Mouse (Mus musculus) neural tube, embryonic 13.5 days (tissue): ENCODE measurements around the gene Tnrc18. TPM values are rescaled to one million over a fixed set of nuclear protein-coding genes. Genes with fewer than 3 reads are reported as not detected.
A peak's percentile ranks its signal among the peaks of the same experiment; 100 is the strongest.

Experiments
- ATAC-seq: fragments of 200-750 bp; cut with Nextera tagmentation; 2 replicates; pipeline ENCODE4 v1.8.0; 2017; ENCODE audit warnings: low read depth, mild to moderate bottlenecking, moderate TSS enrichment, moderate library complexity
- H3K27ac ChIP-seq: fragments of 300-500 bp; sonication (generic); replicated peaks from 2 replicates; pipeline ENCODE4 v1.5.1; 2015; ENCODE audit warnings: moderate library complexity, mild to moderate bottlenecking, inconsistent platforms
- H3K27me3 ChIP-seq: fragments of 300-500 bp; sonication (generic); 2 replicates; pipeline ENCODE4 v1.6.1; 2015; ENCODE audit warnings: mild to moderate bottlenecking, inconsistent platforms
- H3K36me3 ChIP-seq: fragments of 300-500 bp; sonication (generic); 2 replicates; pipeline ENCODE4 v1.6.1; 2015; ENCODE audit warnings: mild to moderate bottlenecking, inconsistent platforms
- H3K4me1 ChIP-seq: fragments of 300-500 bp; sonication (generic); replicated peaks from 2 replicates; pipeline ENCODE4 v1.6.1; 2015; ENCODE audit warnings: inconsistent platforms
- H3K4me2 ChIP-seq: fragments of 300-500 bp; sonication (generic); 2 replicates; pipeline ENCODE4 v1.6.1; 2015; ENCODE audit warnings: inconsistent platforms, mild to moderate bottlenecking, moderate library complexity
- H3K4me3 ChIP-seq: fragments of 300-500 bp; sonication (generic); 2 replicates; pipeline ENCODE4 v1.5.1; 2015; ENCODE audit warnings: mild to moderate bottlenecking, inconsistent platforms
- H3K9ac ChIP-seq: fragments of 300-500 bp; sonication (generic); 2 replicates; pipeline ENCODE4 v1.6.1; 2015; ENCODE audit warnings: moderate library complexity, mild to moderate bottlenecking, inconsistent platforms
- H3K9me3 ChIP-seq: fragments of 300-500 bp; sonication (generic); 2 replicates; pipeline ENCODE4 v1.6.1; 2016; ENCODE audit warnings: inconsistent platforms
- WGBS: fragments of 180-500 bp; shearing (Covaris S2); methylation state at CpG from one replicate; pipeline ENCODE4 v1.1.7; 2015; 5-methylcytosine and 5-hydroxymethylcytosine counted together
- polyA plus RNA-seq: library from polyadenylated mRNA; unstranded; fragments of >200 nt; fragmentation: Nextera tagmentation; extraction: Ambion mirVana; gene quantifications from 2 replicates; pipeline ENCODE4 v1.2.1, GENCODE M21; 2015

Tnrc18 gene
- polyA plus RNA-seq = 30.3 and 31.1 TPM in 2 replicates

- peak within 1 kb of the TSS; percentile 97 for H3K4me3 ChIP-seq
- peak within 1 kb of the TSS; percentile 99 for H3K4me2 ChIP-seq
- H3K4me1 ChIP-seq = peaks cover 17% of the 10 kb centered on the region
- ATAC-seq = peak; percentile 71
- WGBS = under 1% methylated on average over 55 of the region's 56 CpGs
- H3K9me3 ChIP-seq = no peaks in the 10 kb centered on the region
- peak within 1 kb of the TSS; percentile 100 for H3K27ac ChIP-seq
- no peaks in the 10 kb centered on the region for H3K36me3 ChIP-seq
- H3K27me3 ChIP-seq = no peaks in the 10 kb centered on the region
- H3K9ac ChIP-seq = peak within 1 kb of the TSS; percentile 100
These were observed at the start of gene Tnrc18 for GRCm38 (mm10) chr5:142817524-142818434. Tnrc18 (minus strand) TSS chr5:142817662.

GRCm38 (mm10) chr5:142857763-142858229 is 40.3 kb upstream of the Tnrc18 start:
- Histone ChIP-seq H3K9me3 (peaks cover 3% of the 10 kb centered on the region; the same call in 1 of the 2 replicates), H3K36me3 (no peaks in the 10 kb centered on the region), H3K4me2 (peak overlapping the region; percentile 20; the same call in 1 of the 2 replicates), H3K9ac (peak overlapping the region; percentile 19; the same call in 1 of the 2 replicates), H3K27ac (peak overlapping the region; percentile 78), H3K4me1 (peaks cover 13% of the 10 kb centered on the region), H3K27me3 (no peaks in the 10 kb centered on the region), H3K4me3 (no peak overlapping the region)
- peak; percentile 70 for ATAC-seq
- WGBS = 23% methylated on average over 16 of the region's 16 CpGs

DNA sequence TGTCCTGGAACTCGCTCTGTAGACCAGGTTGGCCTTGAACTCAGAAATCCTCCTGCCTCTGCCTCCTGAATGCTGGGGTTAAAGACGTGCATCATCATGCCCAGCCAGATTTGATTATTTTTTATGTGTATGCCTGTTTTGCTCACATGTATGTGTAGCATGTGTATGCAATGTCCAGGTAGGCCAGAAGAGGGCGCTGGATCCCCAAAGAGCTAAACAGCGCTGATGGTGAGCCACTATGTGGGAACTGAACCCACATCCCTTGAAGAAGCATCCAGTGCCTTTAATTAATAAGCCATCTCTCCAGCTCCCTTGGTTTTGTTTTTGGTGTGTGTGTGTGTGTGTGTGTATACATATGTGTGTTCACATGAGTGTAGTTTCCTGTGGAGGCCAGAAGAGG is 38.9 kb upstream of the Tnrc18 start:
- H3K9ac ChIP-seq = no peak overlapping the region
- no peak overlapping the region for H3K4me3 ChIP-seq
- no peaks in the 10 kb centered on the region for H3K36me3 ChIP-seq
- H3K4me1 ChIP-seq = peaks cover 9% of the 10 kb centered on the region
- ATAC-seq = no peak
- H3K9me3 ChIP-seq = peaks cover 3% of the 10 kb centered on the region; the same call in 1 of the 2 replicates
- no peak overlapping the region for H3K4me2 ChIP-seq
- 75% methylated on average over 4 of the region's 4 CpGs for WGBS
- no peak overlapping the region for H3K27ac ChIP-seq
- H3K27me3 ChIP-seq = no peaks in the 10 kb centered on the region

DNA sequence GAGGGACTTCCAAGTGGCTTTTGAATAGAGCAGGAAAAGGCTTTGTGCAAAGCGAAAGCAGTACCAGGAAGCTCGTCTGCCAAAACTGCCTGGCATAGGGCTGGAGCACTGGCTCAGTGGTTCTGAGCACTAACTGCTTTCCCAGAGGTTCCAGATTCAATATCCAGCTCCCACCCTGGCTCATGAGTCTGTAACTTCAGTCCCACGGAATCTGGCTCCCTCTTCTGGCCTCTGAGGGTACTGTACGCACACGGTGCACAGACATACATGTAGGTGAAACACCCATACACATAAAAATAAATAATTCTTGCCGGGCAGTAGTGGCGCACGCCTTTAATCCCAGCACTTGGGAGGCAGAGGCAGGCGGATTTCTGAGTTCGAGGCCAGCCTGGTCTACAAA is 37.4 kb upstream of the Tnrc18 start:
- no peak overlapping the region for H3K27ac ChIP-seq
- H3K4me3 ChIP-seq = no peak overlapping the region
- H3K9ac ChIP-seq = no peak overlapping the region
- H3K4me1 ChIP-seq = peaks cover 9% of the 10 kb centered on the region
- no peaks in the 10 kb centered on the region for H3K27me3 ChIP-seq
- WGBS = 80% methylated on average over 10 of the region's 10 CpGs
- no peak overlapping the region for H3K4me2 ChIP-seq
- ATAC-seq = no peak
- H3K36me3 ChIP-seq = no peaks in the 10 kb centered on the region
- peaks cover 3% of the 10 kb centered on the region; the same call in 1 of the 2 replicates for H3K9me3 ChIP-seq

- Histone ChIP-seq H3K27me3 (no peaks in the 10 kb centered on the region), H3K27ac (no peak overlapping the region), H3K36me3 (no peaks in the 10 kb centered on the region), H3K9me3 (peaks cover 3% of the 10 kb centered on the region; the same call in 1 of the 2 replicates), H3K4me2 (no peak overlapping the region), H3K4me3 (no peak overlapping the region), H3K4me1 (peaks cover 9% of the 10 kb centered on the region), H3K9ac (no peak overlapping the region)
- no peak for ATAC-seq
- WGBS = 79% methylated on average over 6 of the region's 6 CpGs
These were observed 36.1 kb upstream of the Tnrc18 start for GRCm38 (mm10) chr5:142853585-142853984.

- H3K27me3 ChIP-seq = no peaks in the 10 kb centered on the region
- H3K4me2 ChIP-seq = no peak overlapping the region
- no peak for ATAC-seq
- no peaks in the 10 kb centered on the region for H3K36me3 ChIP-seq
- no peak overlapping the region for H3K4me3 ChIP-seq
- 63% methylated on average over 5 of the region's 5 CpGs for WGBS
- no peak overlapping the region for H3K9ac ChIP-seq
- no peaks in the 10 kb centered on the region for H3K4me1 ChIP-seq
- no peak overlapping the region for H3K27ac ChIP-seq
- H3K9me3 ChIP-seq = peaks cover 3% of the 10 kb centered on the region; the same call in 1 of the 2 replicates
These were observed 34.2 kb upstream of the Tnrc18 start for GRCm38 (mm10) chr5:142851681-142852049.

DNA sequence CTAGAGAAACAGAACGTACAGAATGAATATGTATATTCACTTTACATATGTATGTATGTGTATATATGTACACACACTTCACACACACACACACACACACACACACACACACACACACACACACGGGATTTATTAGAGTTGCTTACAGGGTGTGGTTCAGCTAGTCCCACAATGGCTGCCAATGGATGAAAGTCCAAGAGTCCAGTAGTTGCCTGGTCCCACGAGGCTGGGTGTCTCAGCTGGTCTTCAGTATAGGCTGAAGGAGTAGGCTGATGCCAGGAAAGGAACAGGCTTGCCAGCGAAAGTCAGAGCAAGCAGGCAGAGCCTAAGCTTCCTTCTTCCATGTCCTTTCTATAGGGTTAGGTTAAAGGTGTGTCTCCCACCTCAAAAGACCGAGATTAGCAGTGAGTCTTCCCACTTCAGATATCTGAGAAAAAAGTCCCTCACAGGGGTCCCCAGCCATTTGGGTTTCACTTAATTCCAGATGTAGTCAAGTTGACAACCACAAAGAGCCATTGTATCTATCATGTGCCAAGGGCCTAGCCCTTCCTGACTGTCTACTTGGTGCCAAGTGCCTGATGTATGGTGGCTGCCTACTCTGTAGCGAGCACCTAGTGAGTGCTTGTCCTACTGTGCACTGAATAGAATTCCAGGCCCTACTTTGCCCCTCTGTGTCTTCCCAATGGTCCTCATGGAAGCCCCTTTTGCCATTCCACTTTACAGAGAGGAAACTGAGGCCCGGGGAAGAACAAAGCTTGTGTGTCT is 33.6 kb upstream of the Tnrc18 start:
- WGBS = 80% methylated on average over 7 of the region's 7 CpGs
- Histone ChIP-seq H3K27ac (no peak overlapping the region), H3K4me1 (no peaks in the 10 kb centered on the region), H3K4me2 (no peak overlapping the region), H3K4me3 (no peak overlapping the region), H3K27me3 (no peaks in the 10 kb centered on the region), H3K9ac (no peak overlapping the region), H3K9me3 (no peaks in the 10 kb centered on the region), H3K36me3 (no peaks in the 10 kb centered on the region)
- no peak for ATAC-seq

GRCm38 (mm10) chr5:142850476-142850875 is 33.0 kb upstream of the Tnrc18 start:
- Histone ChIP-seq H3K4me2 (no peak overlapping the region), H3K4me3 (no peak overlapping the region), H3K27me3 (no peaks in the 10 kb centered on the region), H3K27ac (no peak overlapping the region), H3K9ac (no peak overlapping the region), H3K4me1 (no peaks in the 10 kb centered on the region), H3K36me3 (no peaks in the 10 kb centered on the region), H3K9me3 (no peaks in the 10 kb centered on the region)
- WGBS = 81% methylated on average over 9 of the region's 9 CpGs
- ATAC-seq = no peak

GRCm38 (mm10) chr5:142848911-142849310 is 31.4 kb upstream of the Tnrc18 start:
- 93% methylated on average over 7 of the region's 7 CpGs for WGBS
- no peaks in the 10 kb centered on the region for H3K27me3 ChIP-seq
- no peaks in the 10 kb centered on the region for H3K36me3 ChIP-seq
- H3K4me2 ChIP-seq = no peak overlapping the region
- no peak for ATAC-seq
- no peak overlapping the region for H3K9ac ChIP-seq
- H3K4me1 ChIP-seq = no peaks in the 10 kb centered on the region
- H3K4me3 ChIP-seq = no peak overlapping the region
- H3K9me3 ChIP-seq = no peaks in the 10 kb centered on the region
- no peak overlapping the region for H3K27ac ChIP-seq

DNA sequence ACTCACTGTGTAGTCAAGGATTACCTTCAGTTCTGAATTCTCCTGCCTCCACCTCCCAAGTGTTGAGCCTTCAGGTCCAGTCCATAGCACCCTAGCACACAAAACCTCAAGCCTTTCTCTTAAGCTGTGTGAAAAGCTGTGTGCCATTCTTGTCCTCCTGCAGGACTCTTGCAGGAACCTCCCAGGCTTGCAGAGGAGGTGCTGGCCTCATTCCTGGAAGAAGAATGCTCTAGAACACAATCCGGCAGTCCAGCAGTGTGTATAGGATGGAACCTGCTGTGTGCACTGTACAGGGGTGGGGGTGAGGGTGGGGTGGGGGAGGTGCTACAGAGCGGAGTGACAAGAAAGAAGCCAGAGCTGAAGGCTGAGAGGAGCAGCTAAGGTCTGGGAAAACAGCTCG is 30.7 kb upstream of the Tnrc18 start:
- H3K9ac ChIP-seq = no peak overlapping the region
- H3K36me3 ChIP-seq = no peaks in the 10 kb centered on the region
- ATAC-seq = no peak
- no peaks in the 10 kb centered on the region for H3K4me1 ChIP-seq
- H3K4me3 ChIP-seq = no peak overlapping the region
- H3K27me3 ChIP-seq = no peaks in the 10 kb centered on the region
- H3K27ac ChIP-seq = no peak overlapping the region
- H3K4me2 ChIP-seq = no peak overlapping the region
- H3K9me3 ChIP-seq = no peaks in the 10 kb centered on the region
- WGBS = 69% methylated on average over 3 of the region's 3 CpGs

- Histone ChIP-seq H3K9ac (no peak overlapping the region), H3K4me1 (no peaks in the 10 kb centered on the region), H3K4me3 (no peak overlapping the region), H3K27ac (no peak overlapping the region), H3K36me3 (no peaks in the 10 kb centered on the region), H3K9me3 (no peaks in the 10 kb centered on the region), H3K4me2 (no peak overlapping the region), H3K27me3 (no peaks in the 10 kb centered on the region)
- ATAC-seq = no peak
- 61% methylated on average over 8 of the region's 8 CpGs for WGBS
These were observed 27.0 kb upstream of the Tnrc18 start for GRCm38 (mm10) chr5:142844467-142844866.

- Histone ChIP-seq H3K4me2 (no peak overlapping the region), H3K27ac (no peak overlapping the region), H3K36me3 (no peaks in the 10 kb centered on the region), H3K4me1 (no peaks in the 10 kb centered on the region), H3K4me3 (no peak overlapping the region), H3K9ac (no peak overlapping the region), H3K27me3 (no peaks in the 10 kb centered on the region), H3K9me3 (no peaks in the 10 kb centered on the region)
- peak; percentile 47; the same call in 1 of the 2 replicates for ATAC-seq
- WGBS = 17% methylated on average over 7 of the region's 7 CpGs
These were observed 24.7 kb upstream of the Tnrc18 start for GRCm38 (mm10) chr5:142842137-142842642.
